Mouse (Mus musculus) thymus, adult 2 months (tissue): Measurements from ENCODE around the gene Gm49387.

ENCODE experiments used
- CTCF ChIP-seq: fragments of 200-500 bp; IDR thresholded peaks from 2 replicates; pipeline ENCODE4 v1.5.1; 2012; ENCODE audit warnings: mild to moderate bottlenecking, control low read depth, low read length, moderate library complexity, borderline replicate concordance; ENCODE audit not compliant: control insufficient read depth, poor library complexity, insufficient read depth; ENCODE audit errors: extremely low read depth
- POLR2A ChIP-seq: fragments of 200-500 bp; IDR thresholded peaks from 2 replicates; pipeline ENCODE4 v1.6.1; 2012; ENCODE audit warnings: mild to moderate bottlenecking, low read length, control low read depth, moderate library complexity; ENCODE audit not compliant: control insufficient read depth, poor library complexity, insufficient read depth; ENCODE audit errors: extremely low read depth

DNA sequence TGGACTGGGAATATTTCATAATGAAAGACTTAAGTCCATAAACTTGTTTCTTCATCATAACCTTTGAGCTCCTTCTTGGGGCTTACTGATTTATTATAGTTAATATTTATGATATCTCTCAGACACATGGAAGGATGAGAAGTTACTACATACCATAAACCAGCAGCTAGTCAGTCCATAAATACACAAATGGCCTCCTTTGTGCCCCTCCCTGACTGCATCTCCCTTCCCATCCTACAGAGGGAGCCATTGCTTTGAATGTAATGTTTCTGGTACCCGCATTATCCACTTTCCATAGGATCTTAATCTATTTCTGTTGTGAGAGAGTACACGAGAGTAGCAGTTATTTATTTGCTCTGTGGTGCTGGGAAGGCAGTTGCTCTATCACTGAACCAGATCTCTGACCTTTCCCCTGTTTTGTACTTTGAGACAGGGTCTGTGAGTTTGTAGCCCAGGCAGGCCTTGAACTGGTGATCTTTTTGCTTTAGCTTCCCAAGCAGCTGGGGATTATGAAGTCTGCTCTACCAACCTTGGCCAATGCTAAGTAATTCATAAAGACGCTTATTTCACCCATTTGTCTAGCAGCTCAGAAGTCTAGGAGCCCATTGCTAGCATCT, 4.4 kb upstream of the Gm49387 start:
- TF ChIP-seq POLR2A (no peak), CTCF (no peak)
